Mouse (Mus musculus) hindbrain, postnatal 0 days (tissue): Measurements from ENCODE around the gene Pigc. TPM values are rescaled to one million over a fixed set of nuclear protein-coding genes. Genes with fewer than 3 reads are reported as not detected.

Experiments used
- ATAC-seq: fragments of 200-750 bp; cut with Nextera tagmentation; 2 replicates; pipeline ENCODE4 v1.8.0; 2017; ENCODE audit warnings: mild to moderate bottlenecking, moderate TSS enrichment, moderate library complexity
- DNase-seq: peaks from one replicate; pipeline ENCODE4 v3.0.0-alpha.2; 2015; ENCODE audit warnings: low spot score
- H3K27ac ChIP-seq: fragments of 300-500 bp; sonication (generic); 2 replicates; pipeline ENCODE4 v1.5.1; 2014; ENCODE audit warnings: mild to moderate bottlenecking
- H3K27me3 ChIP-seq: fragments of 300-500 bp; sonication (generic); 2 replicates; pipeline ENCODE4 v1.6.1; 2014; ENCODE audit warnings: low read length, mixed read lengths; ENCODE audit not compliant: insufficient read depth
- H3K36me3 ChIP-seq: fragments of 300-500 bp; sonication (generic); 2 replicates; pipeline ENCODE4 v1.6.1; 2014; ENCODE audit warnings: low read length, mixed read lengths; ENCODE audit not compliant: insufficient read depth
- H3K4me1 ChIP-seq: fragments of 300-500 bp; sonication (generic); 2 replicates; pipeline ENCODE4 v1.6.1; 2014; ENCODE audit warnings: antibody characterized with exemption, low read length, mixed read lengths; ENCODE audit not compliant: insufficient read depth
- H3K4me2 ChIP-seq: fragments of 300-500 bp; sonication (generic); 2 replicates; pipeline ENCODE4 v1.6.1; 2014; ENCODE audit warnings: low read depth, mild to moderate bottlenecking, low read length, moderate library complexity, mixed read lengths
- H3K4me3 ChIP-seq: fragments of 300-500 bp; sonication (generic); 2 replicates; pipeline ENCODE4 v1.5.1; 2014; ENCODE audit warnings: low read length
- H3K9ac ChIP-seq: fragments of 300-500 bp; sonication (generic); replicated peaks from 2 replicates; pipeline ENCODE4 v1.6.1; 2014; ENCODE audit warnings: mild to moderate bottlenecking, low read length, moderate library complexity, mixed read lengths
- H3K9me3 ChIP-seq: fragments of 300-500 bp; sonication (generic); 2 replicates; pipeline ENCODE4 v1.6.1; 2016; ENCODE audit warnings: low read length, mixed read lengths
- CTCF ChIP-seq: IDR thresholded peaks from 2 replicates; pipeline ENCODE4 v1.5.1; 2016; ENCODE audit warnings: antibody characterized with exemption, control low read depth, low read depth
- WGBS: fragments of 180-500 bp; shearing (Covaris S2); extraction: QIAGEN DNeasy Blood & Tissue Kit; methylation state at CpG from one replicate; pipeline ENCODE4 v1.1.7; 2014; 5-methylcytosine and 5-hydroxymethylcytosine counted together
- polyA plus RNA-seq: library from polyadenylated mRNA; unstranded; fragments of >200 nt; fragmentation: Nextera tagmentation; extraction: Ambion mirVana; gene quantifications from 2 replicates; pipeline ENCODE4 v1.2.1, GENCODE M21; 2015
- total RNA-seq: library from RNA; depleted of rRNA; stranded (reverse); fragments of >200 nt; gene quantifications from 2 replicates; pipeline ENCODE4 v1.2.3, GENCODE M21; 2014; rRNA removed

Pigc gene
- total RNA-seq (8.4 and 12.6 TPM in 2 replicates), polyA plus RNA-seq (24.1 and 26.1 TPM in 2 replicates)

GRCm38 (mm10) chr1:161968589-161969407, at the start of gene Pigc:
TSS of gene Pigc (plus strand) at chr1:161969186.
- Histone ChIP-seq H3K9ac (peak within 1 kb of the TSS; percentile 61), H3K4me2 (peak within 1 kb of the TSS; percentile 83), H3K36me3 (no peaks in the 10 kb centered on the region), H3K4me3 (peak within 1 kb of the TSS; percentile 56), H3K27me3 (no peaks in the 10 kb centered on the region), H3K9me3 (no peaks in the 10 kb centered on the region), H3K4me1 (0 out of 2 replicates have a peak, but pooled peaks cover 2% of the 10 kb centered on the region), H3K27ac (peak within 1 kb of the TSS; percentile 67)
- ATAC-seq = peak; percentile 100
- DNase-seq = peak; percentile 98
- WGBS = 3% methylated on average over 38 of the region's 38 CpGs
- peak; percentile 88 for TF ChIP-seq CTCF

- ATAC-seq = no peak
- H3K4me2 ChIP-seq = no peak overlapping the region
- no peak overlapping the region for H3K4me3 ChIP-seq
- H3K27ac ChIP-seq = no peak overlapping the region
- H3K36me3 ChIP-seq = no peaks in the 10 kb centered on the region
- H3K27me3 ChIP-seq = no peaks in the 10 kb centered on the region
- DNase-seq = no peak
- no peak for TF ChIP-seq CTCF
- H3K9me3 ChIP-seq = no peaks in the 10 kb centered on the region
- WGBS = 93% methylated on average over 2 of the region's 2 CpGs
- no peaks in the 10 kb centered on the region for H3K4me1 ChIP-seq
- no peak overlapping the region for H3K9ac ChIP-seq
Measured at GRCm38 (mm10) chr1:161919594-161919993, 49.4 kb upstream of the Pigc start.

DNA sequence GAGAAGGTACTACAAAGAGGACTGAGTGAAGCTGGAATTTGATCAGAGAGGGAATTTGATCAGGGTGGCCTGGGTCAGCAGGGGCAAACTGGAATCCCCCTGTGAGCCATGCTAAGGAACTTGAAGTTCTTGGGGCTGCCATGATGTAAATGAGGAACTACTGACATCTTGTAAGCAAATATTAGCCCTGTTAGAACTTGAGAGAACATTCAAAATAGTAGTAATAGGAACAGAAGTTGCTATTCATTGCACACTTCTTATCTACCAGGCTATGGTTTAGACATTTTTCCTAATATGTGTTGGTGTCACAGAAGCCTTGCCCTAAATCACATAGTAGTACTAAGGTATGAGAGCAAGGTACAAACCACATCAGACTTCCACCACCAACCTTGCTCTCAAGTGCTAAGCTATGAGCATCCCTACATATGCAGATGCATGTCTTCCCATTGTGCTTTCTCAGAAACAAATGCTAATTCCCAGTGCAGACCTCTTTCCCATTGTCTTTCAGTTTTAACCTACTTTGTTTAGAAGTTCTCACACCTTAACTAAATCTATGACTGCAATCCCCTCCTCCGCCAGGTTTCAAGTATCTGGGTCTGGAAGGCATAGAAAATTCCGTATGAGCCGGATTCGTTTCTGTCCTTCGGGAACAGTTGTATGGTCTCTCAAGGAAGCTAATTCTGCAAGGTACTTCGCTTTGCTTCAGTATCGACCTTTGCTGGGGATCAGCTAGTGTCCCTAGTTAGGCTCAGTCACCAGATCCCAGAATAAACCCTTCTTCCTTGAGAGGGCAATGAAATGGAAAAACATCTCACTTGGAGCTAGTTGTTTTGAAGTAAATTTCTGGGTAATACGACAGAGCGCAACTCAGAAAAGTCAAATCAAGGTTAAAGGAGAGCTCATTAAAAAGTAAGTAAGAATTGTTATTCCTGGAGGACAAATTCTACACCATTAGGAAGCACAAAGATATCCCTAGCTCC, 48.2 kb upstream of the Pigc start:
- H3K4me1 ChIP-seq = no peaks in the 10 kb centered on the region
- no peaks in the 10 kb centered on the region for H3K27me3 ChIP-seq
- H3K4me3 ChIP-seq = no peak overlapping the region
- WGBS = 83% methylated on average over 9 of the region's 9 CpGs
- H3K9me3 ChIP-seq = no peaks in the 10 kb centered on the region
- H3K9ac ChIP-seq = no peak overlapping the region
- ATAC-seq (no peak), DNase-seq (no peak)
- no peak for TF ChIP-seq CTCF
- no peak overlapping the region for H3K27ac ChIP-seq
- no peaks in the 10 kb centered on the region for H3K36me3 ChIP-seq
- H3K4me2 ChIP-seq = no peak overlapping the region

GRCm38 (mm10) chr1:161921928-161922327, 47.1 kb upstream of the Pigc start:
- no peak overlapping the region for H3K27ac ChIP-seq
- TF ChIP-seq CTCF = no peak
- no peaks in the 10 kb centered on the region for H3K27me3 ChIP-seq
- H3K4me2 ChIP-seq = no peak overlapping the region
- 79% methylated on average over 6 of the region's 6 CpGs for WGBS
- DNase-seq (no peak), ATAC-seq (no peak)
- no peak overlapping the region for H3K9ac ChIP-seq
- H3K4me1 ChIP-seq = no peaks in the 10 kb centered on the region
- H3K4me3 ChIP-seq = no peak overlapping the region
- no peaks in the 10 kb centered on the region for H3K9me3 ChIP-seq
- H3K36me3 ChIP-seq = no peaks in the 10 kb centered on the region

DNA sequence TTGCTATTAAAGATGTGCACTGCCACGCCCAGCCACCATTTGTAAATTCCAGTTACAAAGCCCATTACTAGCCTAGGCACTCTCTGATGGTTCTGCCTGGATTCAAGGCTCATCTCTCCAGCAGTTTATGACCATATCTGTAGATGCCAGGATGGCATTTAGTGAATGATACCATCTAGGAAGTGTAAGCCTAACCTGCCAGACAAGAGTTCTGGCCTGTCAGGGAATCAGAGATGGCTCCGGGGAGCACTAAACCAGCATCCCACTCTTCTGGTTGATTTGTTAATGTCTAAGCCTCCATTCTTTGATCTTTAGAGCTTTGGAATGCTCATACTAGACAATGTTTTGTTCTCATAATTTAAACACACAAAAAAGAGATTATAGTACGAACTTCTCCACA, 44.7 kb upstream of the Pigc start:
- Histone ChIP-seq H3K9me3 (no peaks in the 10 kb centered on the region), H3K4me3 (no peak overlapping the region), H3K4me1 (no peaks in the 10 kb centered on the region), H3K27ac (no peak overlapping the region), H3K27me3 (no peaks in the 10 kb centered on the region), H3K9ac (no peak overlapping the region), H3K4me2 (no peak overlapping the region), H3K36me3 (no peaks in the 10 kb centered on the region)
- WGBS = 70% methylated on average over 3 of the region's 3 CpGs
- no peak for DNase-seq
- no peak for ATAC-seq
- no peak for TF ChIP-seq CTCF

DNA sequence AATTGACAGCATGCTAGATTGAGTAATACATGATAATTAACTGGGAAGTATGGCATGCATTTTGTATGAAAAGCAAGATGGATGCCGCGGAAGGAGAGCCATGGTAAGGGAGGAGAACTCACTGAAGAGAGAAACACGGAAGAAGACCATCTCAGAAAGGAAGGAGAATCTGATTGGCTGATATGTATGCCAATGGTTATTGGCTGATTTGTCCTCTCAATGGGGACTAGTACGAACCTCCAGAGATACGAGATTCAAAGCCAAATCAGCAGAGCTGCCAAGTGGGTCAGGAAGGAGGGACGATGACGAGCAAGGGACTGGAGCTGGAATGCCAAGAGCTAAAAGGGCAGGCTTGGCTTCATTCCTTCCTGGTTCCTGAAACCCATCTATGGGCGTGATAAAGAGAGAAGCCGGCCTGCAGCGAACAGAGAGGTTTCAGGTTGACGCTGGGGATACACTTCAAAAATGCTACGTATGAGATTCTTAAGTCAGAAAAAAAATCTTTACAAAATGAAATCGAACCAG, 43.6 kb upstream of the Pigc start:
- DNase-seq = no peak
- TF ChIP-seq CTCF = no peak
- H3K9ac ChIP-seq = no peak overlapping the region
- no peaks in the 10 kb centered on the region for H3K9me3 ChIP-seq
- WGBS = 85% methylated on average over 13 of the region's 13 CpGs
- no peak overlapping the region for H3K27ac ChIP-seq
- H3K4me2 ChIP-seq = no peak overlapping the region
- no peaks in the 10 kb centered on the region for H3K36me3 ChIP-seq
- no peaks in the 10 kb centered on the region for H3K27me3 ChIP-seq
- no peak for ATAC-seq
- no peak overlapping the region for H3K4me3 ChIP-seq
- no peaks in the 10 kb centered on the region for H3K4me1 ChIP-seq
